Mouse (Mus musculus): ENCODE measurements around the gene Gm10382. TPM values are rescaled to one million over a fixed set of nuclear protein-coding genes. Genes with fewer than 3 reads are reported as not detected.
A peak's percentile ranks its signal among the peaks of the same experiment; 100 is the strongest.

Gene Gm10382
- polyA plus RNA-seq, 1 experiment from 2014 or later = 0.70 TPM

DNA sequence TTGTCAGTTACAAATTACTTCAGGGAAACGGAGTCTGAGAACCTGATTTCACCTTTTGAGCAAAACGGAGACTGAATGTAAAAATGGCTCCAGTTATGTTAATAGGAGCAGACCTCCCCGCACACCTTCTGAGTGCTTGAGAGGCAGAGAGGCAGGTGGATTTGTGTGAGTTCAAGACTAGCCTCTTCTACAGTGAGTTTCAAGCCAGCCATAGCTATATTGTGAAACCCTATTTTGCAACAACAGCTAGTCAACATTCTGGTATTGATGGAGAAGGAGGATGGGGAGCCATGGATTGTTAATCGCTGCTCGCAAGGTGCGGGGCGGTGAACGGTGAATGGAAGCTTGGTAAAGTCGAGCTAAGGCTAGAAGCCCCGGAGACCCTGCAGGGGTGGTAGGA, 13.4 kb downstream of the Gm10382 start:
- no peak overlapping the region for H3K4me2 ChIP-seq
- peaks cover 17% of the 10 kb centered on the region for H3K4me1 ChIP-seq
- H3K27ac ChIP-seq (replicated peaks) = no peak overlapping the region
- 55% methylated on average over 10 of the region's 10 CpGs for WGBS
- peaks cover 11% of the 10 kb centered on the region; the same call in 1 of the 2 replicates for H3K27me3 ChIP-seq (replicated peaks)
- H3K4me3 ChIP-seq = no peak overlapping the region
- H3K9me3 ChIP-seq = no peaks in the 10 kb centered on the region
- no peak overlapping the region for H3K9ac ChIP-seq
- no peaks in the 10 kb centered on the region for H3K36me3 ChIP-seq
- no peak for ATAC-seq (ENCODE audit: extremely low read depth, insufficient number of reproducible peaks, low FRiP score, low TSS enrichment)

- no peak overlapping the region for H3K4me3 ChIP-seq
- no peak for ATAC-seq (ENCODE audit: extremely low read depth, insufficient number of reproducible peaks, low FRiP score, low TSS enrichment)
- 59% methylated on average over 6 of the region's 6 CpGs for WGBS
- H3K4me1 ChIP-seq = peaks cover 19% of the 10 kb centered on the region
- no peak overlapping the region for H3K27ac ChIP-seq (replicated peaks)
- H3K27me3 ChIP-seq (replicated peaks) = peaks cover 11% of the 10 kb centered on the region; the same call in 1 of the 2 replicates
- H3K9ac ChIP-seq = no peak overlapping the region
- no peaks in the 10 kb centered on the region for H3K9me3 ChIP-seq
- no peaks in the 10 kb centered on the region for H3K36me3 ChIP-seq
- no peak overlapping the region for H3K4me2 ChIP-seq
Observed at GRCm38 (mm10) chr5:125402991-125403390, 13.9 kb downstream of the Gm10382 start.

GRCm38 (mm10) chr5:125403481-125404465, 14.7 kb downstream of the Gm10382 start:
- ATAC-seq (ENCODE audit: extremely low read depth, insufficient number of reproducible peaks, low FRiP score, low TSS enrichment) = 0 out of 2 replicates have a peak, but pooled peaks have one; percentile 31
- peak overlapping the region; percentile 87 for H3K4me2 ChIP-seq
- peaks cover 25% of the 10 kb centered on the region for H3K4me1 ChIP-seq
- H3K4me3 ChIP-seq = peak overlapping the region; percentile 68
- peak overlapping the region; percentile 70 for H3K27ac ChIP-seq (replicated peaks)
- peak overlapping the region; percentile 78 for H3K9ac ChIP-seq
- H3K27me3 ChIP-seq (replicated peaks) = peaks cover 9% of the 10 kb centered on the region; the same call in 1 of the 2 replicates
- no peaks in the 10 kb centered on the region for H3K36me3 ChIP-seq
- WGBS = 10% methylated on average over 31 of the region's 31 CpGs
- H3K9me3 ChIP-seq = no peaks in the 10 kb centered on the region

- no peak for ATAC-seq (ENCODE audit: extremely low read depth, insufficient number of reproducible peaks, low FRiP score, low TSS enrichment)
- 2% methylated on average over 7 of the region's 7 CpGs for WGBS
Observed at GRCm38 (mm10) chr5:125404536-125404902, 15.4 kb downstream of the Gm10382 start.

DNA sequence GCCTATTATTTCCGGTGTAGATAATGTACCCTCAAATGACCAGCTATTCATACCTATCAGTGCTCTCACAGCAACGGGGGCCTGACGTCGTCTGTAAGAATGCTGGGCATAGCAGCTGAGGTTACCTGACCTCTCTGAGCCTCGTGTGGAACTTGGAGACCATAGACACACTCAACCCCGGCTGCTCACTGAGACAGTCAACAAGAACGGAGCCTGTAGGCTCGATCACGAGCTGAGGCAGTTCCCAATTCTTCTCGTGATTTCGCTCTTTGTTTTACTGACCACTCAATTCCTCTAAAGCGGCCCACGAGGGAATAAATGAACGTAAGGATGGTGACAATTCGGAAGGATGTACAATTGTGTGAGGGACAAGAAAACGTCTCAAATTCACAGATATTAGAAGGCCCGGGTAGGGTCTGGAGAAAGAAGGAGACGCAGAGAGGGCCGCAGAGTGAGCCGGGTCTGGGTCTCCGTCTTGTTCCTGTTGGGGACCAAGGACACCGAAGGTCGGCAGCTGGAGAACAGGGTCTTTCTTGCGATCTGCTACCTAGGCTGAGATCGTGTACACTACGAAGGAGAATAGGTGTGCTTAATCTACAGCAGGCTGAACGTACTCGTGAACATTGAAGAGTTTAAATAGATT, 15.9 kb downstream of the Gm10382 start:
- H3K9me3 ChIP-seq = no peaks in the 10 kb centered on the region
- under 1% methylated on average over 28 of the region's 28 CpGs for WGBS
- peak overlapping the region; percentile 86 for H3K9ac ChIP-seq
- H3K4me3 ChIP-seq = peak overlapping the region; percentile 68
- peaks cover 31% of the 10 kb centered on the region for H3K4me1 ChIP-seq
- no peaks in the 10 kb centered on the region for H3K36me3 ChIP-seq
- ATAC-seq (ENCODE audit: extremely low read depth, insufficient number of reproducible peaks, low FRiP score, low TSS enrichment) = no peak
- H3K27me3 ChIP-seq (replicated peaks) = 0 out of 2 replicates have a peak, but pooled peaks cover 5% of the 10 kb centered on the region
- peak overlapping the region; percentile 87 for H3K4me2 ChIP-seq
- peak overlapping the region; percentile 93 for H3K27ac ChIP-seq (replicated peaks)

More at GRCm38 (mm10) chr5:125404536-125404902, 15.4 kb downstream of the Gm10382 start:
- H3K4me2 ChIP-seq = peak overlapping the region; percentile 87
- peak overlapping the region; percentile 93 for H3K27ac ChIP-seq (replicated peaks)
- H3K4me1 ChIP-seq = peaks cover 26% of the 10 kb centered on the region
- peak overlapping the region; percentile 86 for H3K9ac ChIP-seq
- no peaks in the 10 kb centered on the region for H3K9me3 ChIP-seq
- 0 out of 2 replicates have a peak, but pooled peaks cover 5% of the 10 kb centered on the region for H3K27me3 ChIP-seq (replicated peaks)
- H3K4me3 ChIP-seq = peak overlapping the region; percentile 68
- no peaks in the 10 kb centered on the region for H3K36me3 ChIP-seq

- Histone ChIP-seq H3K36me3 (no peaks in the 10 kb centered on the region), H3K9me3 (no peaks in the 10 kb centered on the region), H3K4me2 (peak overlapping the region; percentile 87), H3K27me3 (replicated peaks) (0 out of 2 replicates have a peak, but pooled peaks cover 5% of the 10 kb centered on the region), H3K27ac (replicated peaks) (peak overlapping the region; percentile 93), H3K9ac (peak overlapping the region; percentile 86), H3K4me3 (peak overlapping the region; percentile 68), H3K4me1 (peaks cover 36% of the 10 kb centered on the region)
- peak; percentile 34; the same call in 1 of the 2 replicates for ATAC-seq (ENCODE audit: extremely low read depth, insufficient number of reproducible peaks, low FRiP score, low TSS enrichment)
- WGBS = under 1% methylated on average over 31 of the region's 31 CpGs
Observed at GRCm38 (mm10) chr5:125405546-125406248, 16.6 kb downstream of the Gm10382 start.

- peak overlapping the region; percentile 86 for H3K9ac ChIP-seq
- no peaks in the 10 kb centered on the region for H3K36me3 ChIP-seq
- WGBS = 3% methylated on average over 20 of the region's 20 CpGs
- H3K27me3 ChIP-seq (replicated peaks) = 0 out of 2 replicates have a peak, but pooled peaks cover 5% of the 10 kb centered on the region
- peak overlapping the region; percentile 88 for H3K27ac ChIP-seq (replicated peaks)
- H3K4me3 ChIP-seq = peak overlapping the region; percentile 68
- peak overlapping the region; percentile 87 for H3K4me2 ChIP-seq
- H3K4me1 ChIP-seq = peaks cover 36% of the 10 kb centered on the region
- no peak; the same call in 1 of the 2 replicates for ATAC-seq (ENCODE audit: extremely low read depth, insufficient number of reproducible peaks, low FRiP score, low TSS enrichment)
- no peaks in the 10 kb centered on the region for H3K9me3 ChIP-seq
Observed at GRCm38 (mm10) chr5:125406322-125407016, 17.3 kb downstream of the Gm10382 start.

GRCm38 (mm10) chr5:125407020-125407830, 18.1 kb downstream of the Gm10382 start:
- Histone ChIP-seq H3K36me3 (no peaks in the 10 kb centered on the region), H3K9ac (peak overlapping the region; percentile 86), H3K4me3 (peak overlapping the region; percentile 68), H3K27ac (replicated peaks) (peak overlapping the region; percentile 88), H3K27me3 (replicated peaks) (0 out of 2 replicates have a peak, but pooled peaks cover 5% of the 10 kb centered on the region), H3K9me3 (no peaks in the 10 kb centered on the region), H3K4me2 (peak overlapping the region; percentile 87), H3K4me1 (peaks cover 36% of the 10 kb centered on the region)
- 53% methylated on average over 13 of the region's 13 CpGs for WGBS
- ATAC-seq (ENCODE audit: extremely low read depth, insufficient number of reproducible peaks, low FRiP score, low TSS enrichment) = no peak

DNA sequence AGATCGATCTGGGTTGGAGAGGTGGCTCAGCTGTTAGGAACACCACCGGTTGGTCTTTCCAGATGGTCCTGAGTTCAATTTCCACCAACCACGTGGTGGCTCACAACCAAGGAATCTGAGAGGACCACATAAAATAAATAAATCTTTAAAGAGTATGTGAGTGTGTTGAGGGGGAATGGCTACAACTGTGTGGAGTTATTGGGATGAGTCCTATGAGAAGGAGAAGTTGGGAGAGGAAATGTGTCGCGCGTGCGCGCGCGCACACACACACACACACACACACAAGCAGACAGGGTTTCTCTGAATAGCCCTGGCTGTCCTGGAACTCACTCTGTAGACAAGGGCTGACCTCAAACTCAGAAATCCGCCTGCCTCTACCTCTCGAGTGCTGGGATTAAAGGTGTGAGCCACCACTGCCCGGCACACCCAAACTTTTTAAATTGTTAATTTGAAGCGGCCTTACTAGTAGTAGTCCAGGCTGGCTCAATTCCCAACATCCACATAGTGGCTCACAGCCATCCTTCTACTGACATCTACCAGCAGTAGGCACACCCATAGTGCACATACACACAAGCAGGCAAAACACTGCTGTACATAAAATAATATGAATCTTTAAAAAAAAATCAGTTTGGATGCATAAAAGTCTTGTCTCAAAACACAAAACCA, 18.9 kb downstream of the Gm10382 start:
- 64% methylated on average over 14 of the region's 14 CpGs for WGBS
- H3K4me3 ChIP-seq = no peak overlapping the region; the same call in 1 of the 2 replicates

More for the DNA sequence above, 18.9 kb downstream of the Gm10382 start:
- Histone ChIP-seq H3K27me3 (replicated peaks) (no peaks in the 10 kb centered on the region), H3K9ac (no peak overlapping the region), H3K4me2 (peak overlapping the region; percentile 87; the same call in 1 of the 2 replicates), H3K36me3 (no peaks in the 10 kb centered on the region; the same call in 1 of the 2 replicates), H3K4me1 (peaks cover 37% of the 10 kb centered on the region), H3K9me3 (no peaks in the 10 kb centered on the region), H3K27ac (replicated peaks) (no peak overlapping the region; the same call in 1 of the 2 replicates)
- no peak for ATAC-seq (ENCODE audit: extremely low read depth, insufficient number of reproducible peaks, low FRiP score, low TSS enrichment)
